Mouse (Mus musculus): ENCODE data around the gene Gramd1b. TPM values are rescaled to one million over a fixed set of nuclear protein-coding genes. Genes with fewer than 3 reads are reported as not detected.

The Gramd1b gene
- polyA plus RNA-seq, 1 experiment from 2014 or later = 6.1 TPM

- H3K9me3 ChIP-seq = no peaks in the 10 kb centered on the region
- WGBS = 92% methylated on average over 5 of the region's 5 CpGs
- H3K9ac ChIP-seq = no peak overlapping the region
- H3K27ac ChIP-seq = no peak overlapping the region
- no peaks in the 10 kb centered on the region for H3K4me1 ChIP-seq
- H3K27me3 ChIP-seq (replicated peaks) = no peaks in the 10 kb centered on the region
- no peak overlapping the region for H3K4me2 ChIP-seq (replicated peaks)
- no peak for ATAC-seq (ENCODE audit: low FRiP score, low read depth)
- H3K36me3 ChIP-seq = peaks cover 32% of the 10 kb centered on the region
- H3K4me3 ChIP-seq = no peak overlapping the region
Observed at GRCm38 (mm10) chr9:40296251-40296650, 234.9 kb downstream of the Gramd1b start.

DNA sequence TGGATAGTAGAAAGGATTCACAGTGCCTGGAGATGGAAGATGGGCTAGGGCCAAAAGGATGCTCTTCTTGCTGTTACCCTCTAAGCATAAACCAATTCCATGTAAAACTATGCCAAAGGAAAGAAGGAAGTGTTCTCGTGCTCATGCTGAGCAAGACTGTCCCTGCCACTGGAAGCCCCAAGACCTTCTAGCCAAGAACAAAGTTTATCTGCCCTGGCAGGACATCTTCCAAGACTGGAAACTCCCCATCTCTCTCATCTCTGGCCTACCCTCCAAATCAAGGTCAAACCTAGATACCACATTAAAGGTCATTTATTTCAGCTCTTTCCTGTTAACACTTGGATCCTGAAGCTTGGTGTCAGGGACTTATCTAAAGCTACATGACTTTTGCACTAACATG lies 236.3 kb downstream of the Gramd1b start:
- H3K4me2 ChIP-seq (replicated peaks) = no peak overlapping the region
- ATAC-seq (ENCODE audit: low FRiP score, low read depth) = no peak

DNA sequence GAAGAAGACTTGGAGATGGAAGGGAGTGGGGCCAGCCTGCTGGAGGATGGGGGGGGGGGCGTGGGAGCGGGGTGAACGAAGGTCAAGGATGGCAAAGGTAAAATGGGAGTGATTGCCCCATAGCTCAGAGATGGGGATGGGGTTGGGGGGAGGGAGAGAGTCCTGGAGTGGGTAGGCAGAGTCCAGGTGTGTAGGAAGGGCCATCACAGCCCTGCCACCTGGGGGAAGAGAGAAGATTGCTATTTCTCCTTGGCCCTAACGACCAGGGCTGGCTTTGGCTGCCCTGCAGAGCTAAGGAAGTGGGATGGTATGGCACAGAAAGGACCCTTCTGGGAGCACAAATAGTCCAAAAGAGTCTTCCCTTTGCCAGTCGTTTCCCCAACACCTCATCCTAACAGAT lies 237.0 kb downstream of the Gramd1b start:
- H3K4me2 ChIP-seq (replicated peaks) = no peak overlapping the region
- no peak for ATAC-seq (ENCODE audit: low FRiP score, low read depth)
- no peaks in the 10 kb centered on the region for H3K27me3 ChIP-seq (replicated peaks)
- H3K9me3 ChIP-seq = no peaks in the 10 kb centered on the region
- 92% methylated on average over 5 of the region's 5 CpGs for WGBS
- H3K36me3 ChIP-seq = peaks cover 23% of the 10 kb centered on the region
- no peak overlapping the region for H3K27ac ChIP-seq
- no peaks in the 10 kb centered on the region for H3K4me1 ChIP-seq
- H3K4me3 ChIP-seq = no peak overlapping the region
- no peak overlapping the region for H3K9ac ChIP-seq

More for the DNA sequence above, 236.3 kb downstream of the Gramd1b start:
- Histone ChIP-seq H3K36me3 (peaks cover 29% of the 10 kb centered on the region), H3K27me3 (replicated peaks) (no peaks in the 10 kb centered on the region), H3K9ac (no peak overlapping the region), H3K27ac (no peak overlapping the region), H3K4me1 (no peaks in the 10 kb centered on the region), H3K9me3 (no peaks in the 10 kb centered on the region), H3K4me3 (no peak overlapping the region)
- WGBS = 96% methylated on average over 1 of the region's 1 CpGs

- H3K4me2 ChIP-seq (replicated peaks) = no peak overlapping the region
- no peak for ATAC-seq (ENCODE audit: low FRiP score, low read depth)
- no peaks in the 10 kb centered on the region for H3K4me1 ChIP-seq
- no peak overlapping the region for H3K9ac ChIP-seq
- H3K4me3 ChIP-seq = no peak overlapping the region
- H3K27me3 ChIP-seq (replicated peaks) = no peaks in the 10 kb centered on the region
- no peak overlapping the region for H3K27ac ChIP-seq
- no peaks in the 10 kb centered on the region for H3K9me3 ChIP-seq
- peaks cover 19% of the 10 kb centered on the region for H3K36me3 ChIP-seq
- WGBS = 97% methylated on average over 5 of the region's 5 CpGs
Observed at GRCm38 (mm10) chr9:40293740-40294139, 237.4 kb downstream of the Gramd1b start.

GRCm38 (mm10) chr9:40293286-40293685 lies 237.9 kb downstream of the Gramd1b start:
- ATAC-seq (ENCODE audit: low FRiP score, low read depth) = no peak
- Histone ChIP-seq H3K9me3 (no peaks in the 10 kb centered on the region), H3K9ac (no peak overlapping the region), H3K36me3 (peaks cover 16% of the 10 kb centered on the region), H3K27me3 (replicated peaks) (no peaks in the 10 kb centered on the region), H3K4me2 (replicated peaks) (no peak overlapping the region), H3K4me3 (no peak overlapping the region), H3K4me1 (no peaks in the 10 kb centered on the region), H3K27ac (no peak overlapping the region)
- 97% methylated on average over 8 of the region's 8 CpGs for WGBS

GRCm38 (mm10) chr9:40292475-40292874 lies 238.7 kb downstream of the Gramd1b start:
- WGBS = 92% methylated on average over 4 of the region's 4 CpGs
- ATAC-seq (ENCODE audit: low FRiP score, low read depth) = no peak
- Histone ChIP-seq H3K4me2 (replicated peaks) (no peak overlapping the region), H3K27ac (no peak overlapping the region), H3K4me1 (no peaks in the 10 kb centered on the region), H3K4me3 (no peak overlapping the region), H3K9ac (no peak overlapping the region), H3K9me3 (no peaks in the 10 kb centered on the region), H3K27me3 (replicated peaks) (no peaks in the 10 kb centered on the region), H3K36me3 (peaks cover 11% of the 10 kb centered on the region; the same call in 1 of the 2 replicates)

- WGBS = 93% methylated on average over 7 of the region's 7 CpGs
- Histone ChIP-seq H3K9me3 (no peaks in the 10 kb centered on the region), H3K27me3 (replicated peaks) (no peaks in the 10 kb centered on the region), H3K36me3 (no peaks in the 10 kb centered on the region), H3K9ac (no peak overlapping the region), H3K4me1 (no peaks in the 10 kb centered on the region), H3K27ac (no peak overlapping the region), H3K4me2 (replicated peaks) (no peak overlapping the region), H3K4me3 (no peak overlapping the region)
- ATAC-seq (ENCODE audit: low FRiP score, low read depth) = no peak
Observed at GRCm38 (mm10) chr9:40282968-40283367, 248.2 kb downstream of the Gramd1b start.

- H3K36me3 ChIP-seq = no peaks in the 10 kb centered on the region
- no peak overlapping the region for H3K4me3 ChIP-seq
- WGBS = 93% methylated on average over 7 of the region's 7 CpGs
- H3K9ac ChIP-seq = no peak overlapping the region
- H3K27me3 ChIP-seq (replicated peaks) = no peaks in the 10 kb centered on the region
- no peak for ATAC-seq (ENCODE audit: low FRiP score, low read depth)
- H3K4me1 ChIP-seq = no peaks in the 10 kb centered on the region
- H3K27ac ChIP-seq = no peak overlapping the region
- no peaks in the 10 kb centered on the region for H3K9me3 ChIP-seq
- no peak overlapping the region for H3K4me2 ChIP-seq (replicated peaks)
Observed at GRCm38 (mm10) chr9:40279438-40279837, 251.7 kb downstream of the Gramd1b start.

GRCm38 (mm10) chr9:40277671-40278070 lies 253.5 kb downstream of the Gramd1b start:
- H3K36me3 ChIP-seq = no peaks in the 10 kb centered on the region
- H3K4me2 ChIP-seq (replicated peaks) = no peak overlapping the region
- H3K4me3 ChIP-seq = no peak overlapping the region
- H3K9me3 ChIP-seq = no peaks in the 10 kb centered on the region
- no peak overlapping the region for H3K27ac ChIP-seq
- ATAC-seq (ENCODE audit: low FRiP score, low read depth) = no peak
- no peaks in the 10 kb centered on the region for H3K4me1 ChIP-seq
- no peaks in the 10 kb centered on the region for H3K27me3 ChIP-seq (replicated peaks)
- H3K9ac ChIP-seq = no peak overlapping the region
- 82% methylated on average over 3 of the region's 3 CpGs for WGBS

DNA sequence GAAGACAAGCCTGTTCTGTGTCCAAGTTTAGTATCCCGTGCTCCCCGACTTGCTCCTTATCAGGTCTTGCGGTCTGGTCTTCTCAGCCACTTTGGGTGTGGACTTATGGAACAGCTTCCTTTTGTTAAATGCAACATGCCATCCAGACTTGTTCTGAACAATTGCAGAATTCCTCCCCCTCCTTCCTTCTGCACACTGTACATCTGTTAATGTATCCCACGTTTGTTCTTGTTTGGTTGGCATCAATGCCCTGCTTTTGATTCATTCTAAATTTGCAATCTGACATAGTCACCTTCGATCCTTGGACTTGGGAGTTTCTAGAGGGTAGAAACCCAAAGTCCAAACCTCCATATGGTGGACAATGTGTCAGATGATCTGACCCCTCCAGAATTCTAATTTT lies 255.3 kb downstream of the Gramd1b start:
- ATAC-seq (ENCODE audit: low FRiP score, low read depth) = no peak
- Histone ChIP-seq H3K4me3 (no peak overlapping the region), H3K27ac (no peak overlapping the region), H3K9ac (no peak overlapping the region), H3K4me1 (no peaks in the 10 kb centered on the region), H3K27me3 (replicated peaks) (no peaks in the 10 kb centered on the region), H3K36me3 (no peaks in the 10 kb centered on the region), H3K9me3 (no peaks in the 10 kb centered on the region), H3K4me2 (replicated peaks) (no peak overlapping the region)
- 91% methylated on average over 5 of the region's 5 CpGs for WGBS

DNA sequence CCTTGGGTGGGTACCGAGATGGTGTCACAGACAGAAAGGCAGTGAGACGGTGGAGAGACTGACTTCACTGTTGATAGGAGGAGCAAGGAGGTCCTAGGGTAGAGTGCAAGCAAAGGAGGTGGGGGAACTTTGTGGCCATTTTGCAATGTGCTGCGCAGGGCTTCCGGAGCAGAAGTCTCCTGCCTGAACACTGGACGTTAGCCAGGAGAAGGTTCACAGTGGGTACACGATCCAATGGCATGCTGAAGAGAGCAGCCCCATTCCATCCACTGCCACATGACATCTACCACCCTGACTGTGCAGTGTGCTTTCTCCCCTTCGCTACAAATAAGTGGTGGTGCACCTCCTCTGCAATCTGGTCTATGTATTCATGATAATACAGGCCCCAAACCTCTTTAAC lies 258.4 kb downstream of the Gramd1b start:
- WGBS = 91% methylated on average over 7 of the region's 7 CpGs
- Histone ChIP-seq H3K27ac (no peak overlapping the region), H3K4me3 (peak overlapping the region; percentile 5; the same call in 1 of the 2 replicates), H3K4me1 (peaks cover 13% of the 10 kb centered on the region; the same call in 1 of the 2 replicates), H3K4me2 (replicated peaks) (peak overlapping the region; percentile 80), H3K27me3 (replicated peaks) (no peaks in the 10 kb centered on the region; the same call in 1 of the 2 replicates), H3K36me3 (no peaks in the 10 kb centered on the region), H3K9me3 (no peaks in the 10 kb centered on the region), H3K9ac (no peak overlapping the region)
- no peak for ATAC-seq (ENCODE audit: low FRiP score, low read depth)

- Histone ChIP-seq H3K4me1 (peaks cover 13% of the 10 kb centered on the region; the same call in 1 of the 2 replicates), H3K9me3 (no peaks in the 10 kb centered on the region), H3K4me3 (peak overlapping the region; percentile 46), H3K27ac (no peak overlapping the region), H3K27me3 (replicated peaks) (no peaks in the 10 kb centered on the region; the same call in 1 of the 2 replicates), H3K4me2 (replicated peaks) (peak overlapping the region; percentile 80), H3K9ac (no peak overlapping the region), H3K36me3 (no peaks in the 10 kb centered on the region)
- no peak for ATAC-seq (ENCODE audit: low FRiP score, low read depth)
- WGBS = 66% methylated on average over 3 of the region's 3 CpGs
Observed at GRCm38 (mm10) chr9:40271075-40271474, 260.1 kb downstream of the Gramd1b start.

- peak overlapping the region; percentile 46 for H3K4me3 ChIP-seq
- peaks cover 13% of the 10 kb centered on the region; the same call in 1 of the 2 replicates for H3K4me1 ChIP-seq
- 24% methylated on average over 8 of the region's 8 CpGs for WGBS
- H3K27me3 ChIP-seq (replicated peaks) = no peaks in the 10 kb centered on the region; the same call in 1 of the 2 replicates
- no peaks in the 10 kb centered on the region for H3K9me3 ChIP-seq
- no peaks in the 10 kb centered on the region for H3K36me3 ChIP-seq
- H3K9ac ChIP-seq = peak overlapping the region; percentile 52
- H3K4me2 ChIP-seq (replicated peaks) = peak overlapping the region; percentile 80
- 0 out of 2 replicates have a peak, but pooled peaks have one; percentile 4 for ATAC-seq (ENCODE audit: low FRiP score, low read depth)
- no peak overlapping the region for H3K27ac ChIP-seq
Observed at GRCm38 (mm10) chr9:40269880-40270279, 261.3 kb downstream of the Gramd1b start.
